Mouse (Mus musculus): ENCODE results near the gene Arpc3. TPM values are rescaled to one million over a fixed set of nuclear protein-coding genes. Genes with fewer than 3 reads are reported as not detected.

Arpc3 gene
- polyA plus RNA-seq, 1 experiment = 144 TPM

DNA sequence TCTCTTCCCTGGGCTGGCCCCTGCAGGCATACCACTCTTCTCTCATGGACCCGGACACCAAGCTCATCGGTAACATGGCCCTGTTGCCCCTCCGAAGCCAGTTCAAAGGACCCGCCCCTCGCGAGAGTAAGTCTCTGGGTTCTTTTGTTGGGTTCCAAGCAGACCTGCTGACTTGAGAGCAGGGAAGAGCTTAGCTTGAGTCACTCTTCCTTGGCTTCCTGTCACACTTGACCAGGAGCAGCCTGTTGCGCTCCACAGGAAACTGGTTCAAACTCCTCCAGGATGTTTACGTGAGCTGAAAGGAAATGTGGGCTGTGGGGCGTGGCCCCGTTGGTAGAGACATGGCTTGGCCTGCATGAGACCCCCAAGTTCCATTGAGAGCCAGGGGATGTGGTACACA is 5.1 kb downstream of the Arpc3 start:
- TF ChIP-seq POLR2A (IDR thresholded peaks at IDR 0.05; ENCODE audit: borderline replicate concordance, extremely low read depth, low read depth, low read length) = peak; percentile 21; the same call in 1 of the 2 replicates
- no peak for TF ChIP-seq CTCF (IDR thresholded peaks at IDR 0.05; ENCODE audit: insufficient read depth, low read length)
- WGBS = 39% methylated on average over 10 of the region's 10 CpGs
- H3K4me3 ChIP-seq (replicated peaks; ENCODE audit: extremely low read depth, low read depth, low read length) = peak overlapping the region; percentile 51
- H3K4me1 ChIP-seq (ENCODE audit: control insufficient read depth, insufficient read depth, low read length) = peaks cover 24% of the 10 kb centered on the region
- DNase-seq = peak; percentile 40

DNA sequence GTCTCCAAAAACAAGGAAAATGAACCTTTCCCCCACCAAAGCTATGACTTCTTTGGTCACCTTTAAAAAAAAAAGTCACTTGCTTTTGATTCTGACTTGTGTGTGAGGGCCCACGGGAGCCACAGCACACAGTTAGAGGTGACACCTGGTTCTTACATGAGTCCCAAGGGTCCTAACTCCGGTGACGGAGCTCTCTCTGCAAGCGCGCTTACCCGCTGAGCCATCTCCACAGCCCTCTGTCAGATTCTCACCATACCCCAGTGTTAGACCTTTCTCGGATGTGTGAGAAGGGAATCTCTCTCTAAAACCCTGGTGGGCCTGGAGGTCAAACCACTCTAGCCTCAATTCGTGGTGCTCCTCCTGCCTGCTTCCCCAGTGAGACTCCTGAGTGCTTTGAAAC is 5.8 kb downstream of the Arpc3 start:
- no peak for DNase-seq
- Histone ChIP-seq H3K4me3 (replicated peaks; ENCODE audit: extremely low read depth, low read depth, low read length) (no peak overlapping the region), H3K4me1 (ENCODE audit: control insufficient read depth, insufficient read depth, low read length) (peaks cover 23% of the 10 kb centered on the region)
- 78% methylated on average over 8 of the region's 8 CpGs for WGBS
- TF ChIP-seq POLR2A (IDR thresholded peaks at IDR 0.05; ENCODE audit: borderline replicate concordance, extremely low read depth, low read depth, low read length) (no peak), CTCF (IDR thresholded peaks at IDR 0.05; ENCODE audit: insufficient read depth, low read length) (no peak)

DNA sequence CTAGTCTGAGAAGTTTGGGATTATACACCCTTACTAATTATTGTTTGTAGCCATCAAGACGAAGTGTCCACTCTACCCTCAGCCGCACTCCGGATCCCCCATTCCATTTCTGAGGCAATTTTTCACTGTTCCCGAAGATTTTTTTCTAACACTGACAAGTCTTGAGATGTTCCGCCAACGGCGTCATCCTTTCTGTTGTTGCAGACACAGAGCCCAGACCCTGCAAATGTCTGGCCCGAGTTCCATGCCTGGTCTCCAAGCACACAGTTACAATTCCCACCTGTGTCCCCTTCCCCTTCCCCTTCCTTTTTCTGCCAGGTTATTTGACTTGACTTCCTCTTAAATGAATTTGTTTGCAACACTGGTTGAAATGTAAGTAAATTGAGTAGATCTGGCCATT is 8.2 kb downstream of the Arpc3 start:
- no peak for DNase-seq
- Histone ChIP-seq H3K4me1 (ENCODE audit: control insufficient read depth, insufficient read depth, low read length) (peaks cover 17% of the 10 kb centered on the region), H3K4me3 (replicated peaks; ENCODE audit: extremely low read depth, low read depth, low read length) (no peak overlapping the region)
- WGBS = 74% methylated on average over 8 of the region's 8 CpGs
- TF ChIP-seq POLR2A (IDR thresholded peaks at IDR 0.05; ENCODE audit: borderline replicate concordance, extremely low read depth, low read depth, low read length) = no peak
- TF ChIP-seq CTCF (IDR thresholded peaks at IDR 0.05; ENCODE audit: insufficient read depth, low read length) = no peak

DNA sequence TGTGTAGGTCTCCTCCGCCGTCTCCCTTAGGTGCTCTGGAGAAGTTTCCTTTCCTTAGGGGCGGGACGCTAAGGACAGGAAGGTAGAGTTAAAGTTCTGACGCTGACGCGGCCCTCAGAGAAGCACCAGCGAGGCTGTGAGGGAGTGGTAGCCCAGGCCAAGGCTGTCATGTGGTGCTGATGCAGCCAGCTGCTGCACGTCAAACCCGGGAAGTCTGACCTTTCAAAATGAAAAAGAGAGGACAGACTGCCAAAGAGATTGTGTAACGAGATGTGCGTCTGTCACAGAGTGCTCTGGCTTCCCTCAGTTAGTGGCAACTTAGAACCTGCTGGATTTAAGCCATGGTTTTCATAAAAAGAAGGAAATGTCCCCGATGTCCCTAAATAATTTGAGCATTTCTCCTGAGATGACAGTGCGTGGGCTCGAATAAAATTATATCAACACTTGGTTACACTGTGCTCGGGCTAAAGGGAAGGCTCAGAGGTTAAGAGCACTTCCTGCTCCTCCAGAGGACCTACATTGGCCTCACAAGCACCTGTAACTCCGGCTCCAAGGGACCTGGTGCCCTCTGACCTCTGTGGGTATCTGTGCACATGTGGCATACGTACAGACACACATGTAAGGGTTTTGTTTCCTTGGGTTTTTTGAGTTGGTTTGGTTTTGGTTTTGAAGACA is 9.1 kb downstream of the Arpc3 start:
- no peak for DNase-seq
- TF ChIP-seq CTCF (IDR thresholded peaks at IDR 0.05; ENCODE audit: insufficient read depth, low read length) (no peak), POLR2A (IDR thresholded peaks at IDR 0.05; ENCODE audit: borderline replicate concordance, extremely low read depth, low read depth, low read length) (no peak)
- Histone ChIP-seq H3K4me1 (ENCODE audit: control insufficient read depth, insufficient read depth, low read length) (peaks cover 15% of the 10 kb centered on the region), H3K4me3 (replicated peaks; ENCODE audit: extremely low read depth, low read depth, low read length) (no peak overlapping the region)
- WGBS = 37% methylated on average over 18 of the region's 18 CpGs

DNA sequence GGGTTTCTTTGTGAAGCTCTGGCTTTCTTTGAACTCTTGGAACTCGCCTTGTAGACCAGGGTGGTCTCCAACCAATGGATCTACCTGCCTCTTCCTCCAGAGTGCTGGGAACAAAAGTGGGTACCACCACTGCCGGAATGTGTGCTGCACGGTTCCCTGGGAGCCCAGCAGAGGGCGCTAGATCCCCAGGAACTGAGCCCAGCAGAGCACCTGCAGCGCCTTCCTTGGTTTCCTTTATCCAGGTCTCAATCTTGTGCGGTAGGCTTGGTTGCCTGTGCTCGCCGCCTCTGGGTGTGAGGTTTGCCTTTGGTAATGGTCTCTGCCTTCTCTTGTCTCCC is 9.6 kb downstream of the Arpc3 start:
- 30% methylated on average over 8 of the region's 8 CpGs for WGBS
- peak; percentile 79 for DNase-seq

DNA sequence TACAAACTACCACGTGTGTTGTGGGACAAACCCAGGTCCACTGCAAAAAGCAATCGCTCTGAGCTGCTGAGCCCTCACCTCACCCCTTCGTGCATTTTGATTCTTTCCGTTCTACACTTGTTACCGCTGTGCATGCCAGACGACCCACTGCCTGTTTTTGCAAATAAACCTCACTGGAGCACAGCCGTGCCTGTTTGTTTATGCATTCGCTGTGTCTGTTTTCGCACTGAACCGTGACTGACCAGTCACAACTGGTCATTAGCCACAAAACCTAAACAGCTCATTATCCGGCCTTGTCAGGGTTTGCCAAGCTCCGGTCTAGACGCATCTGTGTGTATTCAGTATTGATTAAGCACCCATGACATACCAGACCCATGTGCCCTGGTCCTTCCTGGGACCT is 10.5 kb downstream of the Arpc3 start:
- WGBS = 64% methylated on average over 13 of the region's 13 CpGs
- H3K4me1 ChIP-seq (ENCODE audit: control insufficient read depth, insufficient read depth, low read length) = peaks cover 14% of the 10 kb centered on the region
- DNase-seq = no peak
- no peak overlapping the region for H3K4me3 ChIP-seq (replicated peaks; ENCODE audit: extremely low read depth, low read depth, low read length)
- TF ChIP-seq CTCF (IDR thresholded peaks at IDR 0.05; ENCODE audit: insufficient read depth, low read length) (no peak), POLR2A (IDR thresholded peaks at IDR 0.05; ENCODE audit: borderline replicate concordance, extremely low read depth, low read depth, low read length) (no peak)

More for the DNA sequence above, 9.6 kb downstream of the Arpc3 start:
- H3K4me3 ChIP-seq (replicated peaks; ENCODE audit: extremely low read depth, low read depth, low read length) = no peak overlapping the region
- peak; percentile 89 for TF ChIP-seq CTCF (IDR thresholded peaks at IDR 0.05; ENCODE audit: insufficient read depth, low read length)
- TF ChIP-seq POLR2A (IDR thresholded peaks at IDR 0.05; ENCODE audit: borderline replicate concordance, extremely low read depth, low read depth, low read length) = no peak
- H3K4me1 ChIP-seq (ENCODE audit: control insufficient read depth, insufficient read depth, low read length) = peaks cover 15% of the 10 kb centered on the region

DNA sequence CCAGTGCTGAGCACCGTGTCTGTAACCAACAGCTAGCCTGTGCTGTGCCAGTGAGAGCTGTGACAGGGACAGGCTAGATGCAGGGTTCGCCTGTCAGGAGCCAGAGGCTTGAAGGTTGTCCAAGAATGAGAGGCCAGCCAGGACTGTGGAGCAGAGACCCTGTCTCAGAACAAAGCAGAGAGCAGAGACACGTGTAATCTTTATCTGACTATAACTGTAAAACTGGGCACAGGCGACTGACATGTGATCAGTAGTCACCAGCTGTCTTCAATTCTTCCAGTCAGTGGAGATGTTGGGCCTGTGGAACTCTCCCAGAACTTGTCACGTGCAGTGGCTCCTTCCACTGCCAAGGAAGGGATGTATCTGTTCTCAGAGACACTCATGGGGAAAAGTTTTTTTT is 11.1 kb downstream of the Arpc3 start:
- H3K4me1 ChIP-seq (ENCODE audit: control insufficient read depth, insufficient read depth, low read length) = peaks cover 9% of the 10 kb centered on the region
- DNase-seq = no peak
- TF ChIP-seq POLR2A (IDR thresholded peaks at IDR 0.05; ENCODE audit: borderline replicate concordance, extremely low read depth, low read depth, low read length) (no peak), CTCF (IDR thresholded peaks at IDR 0.05; ENCODE audit: insufficient read depth, low read length) (no peak)
- 76% methylated on average over 5 of the region's 5 CpGs for WGBS
- H3K4me3 ChIP-seq (replicated peaks; ENCODE audit: extremely low read depth, low read depth, low read length) = no peak overlapping the region

DNA sequence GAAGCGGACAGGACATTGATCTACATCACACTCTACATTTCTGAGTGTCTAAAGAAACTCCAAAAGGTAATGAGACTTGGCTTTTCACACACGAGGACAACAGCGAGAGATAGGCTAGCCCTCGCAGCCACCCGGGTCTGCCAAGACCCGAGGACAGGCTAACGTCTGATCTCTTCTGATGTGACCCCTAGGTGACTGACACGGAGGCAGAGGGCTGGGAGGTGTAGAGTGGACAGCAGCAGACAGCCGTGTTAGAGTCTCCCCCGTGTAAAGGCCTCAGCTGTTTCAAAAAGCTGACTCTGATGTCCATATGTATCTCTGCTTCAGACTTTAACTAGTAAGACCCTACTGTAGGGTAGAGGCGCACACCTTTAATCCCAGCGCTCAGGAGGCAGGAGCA is 11.7 kb downstream of the Arpc3 start:
- H3K4me3 ChIP-seq (replicated peaks; ENCODE audit: extremely low read depth, low read depth, low read length) = no peak overlapping the region
- peaks cover 5% of the 10 kb centered on the region for H3K4me1 ChIP-seq (ENCODE audit: control insufficient read depth, insufficient read depth, low read length)
- DNase-seq = no peak
- TF ChIP-seq CTCF (IDR thresholded peaks at IDR 0.05; ENCODE audit: insufficient read depth, low read length) (no peak), POLR2A (IDR thresholded peaks at IDR 0.05; ENCODE audit: borderline replicate concordance, extremely low read depth, low read depth, low read length) (no peak)
- WGBS = 90% methylated on average over 12 of the region's 12 CpGs

DNA sequence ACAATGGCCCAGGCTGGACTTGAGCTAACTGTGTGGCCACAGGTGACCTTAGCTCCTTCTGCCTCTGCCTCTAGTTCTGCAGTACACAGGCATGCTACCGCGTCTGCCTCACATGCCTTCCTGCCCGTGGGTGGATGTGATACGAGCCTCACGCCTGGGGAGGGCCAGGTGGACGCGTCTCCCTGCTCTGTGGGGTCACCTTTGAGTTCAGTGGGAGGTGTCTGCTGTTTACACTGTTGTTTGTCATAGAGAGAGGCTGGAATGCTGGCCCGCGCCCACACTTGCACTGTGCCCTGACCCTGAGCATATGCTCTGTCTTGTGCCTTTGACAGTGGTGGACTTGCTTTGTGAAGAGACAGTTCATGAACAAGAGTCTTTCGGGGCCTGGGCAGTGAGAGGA is 13.9 kb downstream of the Arpc3 start:
- no peak for TF ChIP-seq CTCF (IDR thresholded peaks at IDR 0.05; ENCODE audit: insufficient read depth, low read length)
- TF ChIP-seq POLR2A (IDR thresholded peaks at IDR 0.05; ENCODE audit: borderline replicate concordance, extremely low read depth, low read depth, low read length) = no peak
- WGBS = 96% methylated on average over 10 of the region's 10 CpGs
- Histone ChIP-seq H3K4me3 (replicated peaks; ENCODE audit: extremely low read depth, low read depth, low read length) (no peak overlapping the region), H3K4me1 (ENCODE audit: control insufficient read depth, insufficient read depth, low read length) (peaks cover 3% of the 10 kb centered on the region)
- DNase-seq = no peak

Data from lung, adult 2 months (tissue).